8 mouse cellular contexts compared by ENCODE assay signal in genomic region chr19:5912103-5913006, GRCm38 (mm10). TPM values are rescaled to one million over a fixed set of nuclear protein-coding genes. Genes with fewer than 3 reads are reported as not detected.
A peak's percentile ranks its signal among the peaks of the same experiment; 100 is the strongest.
DNase-seq lines count a peak whose midpoint lies in the region; ATAC-seq lines count a peak whose summit lies in the region.

No protein-coding gene starts in this region.

- H3K4me3 ChIP-seq in heart, embryonic 14.5 days (ENCODE audit: control insufficient read depth in 1 of 2, insufficient read depth in 1 of 2, low read depth in 1 of 2, low read length in 2 of 2): peak overlapping the region; percentile 85 to 96
- peak overlapping the region; percentile 96 for H3K4me3 ChIP-seq in liver, embryonic 13.5 days (replicated peaks)
- H3K4me3 ChIP-seq in stomach, embryonic 16.5 days (replicated peaks; ENCODE audit: low read length): peak overlapping the region; percentile 76

- peak; percentile 99 for DNase-seq in c-Kit-negative CD71-positive TER-119-positive erythroid progenitor cells, embryonic 14.5 days (ENCODE audit: low read depth, low spot score)
- peak; percentile 98 for DNase-seq in fibroblast of lung, adult 2 months (ENCODE audit: low read depth)
- DNase-seq in kidney, postnatal 14 days: peak; percentile 100
- peak; percentile 99 for DNase-seq in liver, embryonic 13.5 days
- peak; percentile 100 for DNase-seq in neural tube, embryonic 10.5 days (ENCODE audit: extremely low spot score, low spot score)

- ATAC-seq in CD4-positive, CD25-positive, alpha-beta regulatory T cell, adult 4 months: peak; percentile 93
- ATAC-seq in heart, embryonic 14.5 days (ENCODE audit: insufficient number of reproducible peaks, insufficient read depth, low FRiP score, low read depth): peak; percentile 96
- ATAC-seq in liver, embryonic 13.5 days (ENCODE audit: low read depth): peak; percentile 96
- ATAC-seq in stomach, embryonic 16.5 days (ENCODE audit: insufficient read depth, low FRiP score): peak; percentile 97

- H3K27me3 ChIP-seq in heart, embryonic 14.5 days (ENCODE audit: control insufficient read depth, insufficient read depth, low read length): no peaks in the 10 kb centered on the region
- H3K27me3 ChIP-seq in liver, embryonic 13.5 days: no peaks in the 10 kb centered on the region
- no peaks in the 10 kb centered on the region for H3K27me3 ChIP-seq in stomach, embryonic 16.5 days (ENCODE audit: control insufficient read depth, insufficient read depth, low read length)

- peaks cover 8 to 26% of the 10 kb centered on the region in 2 experiments for H3K4me1 ChIP-seq in heart, embryonic 14.5 days (ENCODE audit: control insufficient read depth in 2 of 2, insufficient read depth in 2 of 2, low read length in 2 of 2)
- H3K4me1 ChIP-seq in liver, embryonic 13.5 days (replicated peaks): peaks cover 59% of the 10 kb centered on the region
- peaks cover 25% of the 10 kb centered on the region for H3K4me1 ChIP-seq in stomach, embryonic 16.5 days (ENCODE audit: control insufficient read depth, insufficient read depth, low read length)

- H3K9ac ChIP-seq in heart, embryonic 14.5 days (ENCODE audit: low read length): peak overlapping the region; percentile 99
- peak overlapping the region; percentile 99 for H3K9ac ChIP-seq in liver, embryonic 13.5 days
- peak overlapping the region; percentile 93 for H3K9ac ChIP-seq in stomach, embryonic 16.5 days (ENCODE audit: low read length)

- H3K36me3 ChIP-seq in heart, embryonic 14.5 days (ENCODE audit: control insufficient read depth, insufficient read depth, low read length): peaks cover 25% of the 10 kb centered on the region
- H3K36me3 ChIP-seq in liver, embryonic 13.5 days: peaks cover 33% of the 10 kb centered on the region
- peaks cover 3% of the 10 kb centered on the region; the same call in 1 of the 2 replicates for H3K36me3 ChIP-seq in stomach, embryonic 16.5 days (ENCODE audit: control insufficient read depth, insufficient read depth, low read length)

- H3K4me2 ChIP-seq in heart, embryonic 14.5 days (ENCODE audit: low read length): peak overlapping the region; percentile 90
- peak overlapping the region; percentile 89 for H3K4me2 ChIP-seq in liver, embryonic 13.5 days
- peak overlapping the region; percentile 77 for H3K4me2 ChIP-seq in stomach, embryonic 16.5 days (ENCODE audit: low read depth, low read length)

- WGBS in heart, embryonic 14.5 days: under 1% methylated on average over 59 of the region's 59 CpGs
- 1% methylated on average over 56 of the region's 59 CpGs for WGBS in liver, embryonic 13.5 days (ENCODE audit: insufficient replicate concordance)
- WGBS in stomach, embryonic 16.5 days: under 1% methylated on average over 59 of the region's 59 CpGs

- no peaks in the 10 kb centered on the region for H3K9me3 ChIP-seq in heart, embryonic 14.5 days (ENCODE audit: control insufficient read depth, low read length)
- no peaks in the 10 kb centered on the region for H3K9me3 ChIP-seq in liver, embryonic 13.5 days (replicated peaks)
- H3K9me3 ChIP-seq in stomach, embryonic 16.5 days (replicated peaks; ENCODE audit: control insufficient read depth, low read length): no peaks in the 10 kb centered on the region

- peak overlapping the region; percentile 76 to 91 for H3K27ac ChIP-seq in heart, embryonic 14.5 days (replicated peaks in 1 of 2; ENCODE audit: control insufficient read depth in 1 of 2, insufficient read depth in 1 of 2, low read depth in 2 of 2, low read length in 2 of 2)
- peak overlapping the region; percentile 92 for H3K27ac ChIP-seq in liver, embryonic 13.5 days
- peak overlapping the region; percentile 73 for H3K27ac ChIP-seq in stomach, embryonic 16.5 days (ENCODE audit: low read length)

RNA-seq across cellular contexts. Expression of gene Dpf2, which starts 0.5 kb away (rescaled TPM):
- polyA plus RNA-seq in CD4-positive, CD25-positive, alpha-beta regulatory T cell, adult 4 months (2017; shearing (Covaris generic)): 100 to 1,000 TPM; 214 to 296 TPM
- 85.8 and 86.9 TPM in 2 replicates for polyA plus RNA-seq in heart, embryonic 14.5 days (2014; fragmentation: Nextera tagmentation; extraction: Ambion mirVana)
- polyA plus RNA-seq in liver, embryonic 13.5 days (2015; fragmentation: Nextera tagmentation; extraction: Ambion mirVana): 56.7 and 60.0 TPM in 2 replicates
- polyA plus RNA-seq in stomach, embryonic 16.5 days (2015; fragmentation: Nextera tagmentation; extraction: Ambion mirVana): 117 and 127 TPM in 2 replicates

RNA-seq across cellular contexts. Expression of gene Cdc42ep2, which starts 12.3 kb away (rescaled TPM):
- polyA plus RNA-seq in CD4-positive, CD25-positive, alpha-beta regulatory T cell, adult 4 months (2017; shearing (Covaris generic)): under 1 TPM in 1 of 2 experiments, not detected in 1; 0.34 TPM
- polyA plus RNA-seq in heart, embryonic 14.5 days (2014; fragmentation: Nextera tagmentation; extraction: Ambion mirVana): 9.1 and 9.7 TPM in 2 replicates
- polyA plus RNA-seq in liver, embryonic 13.5 days (2015; fragmentation: Nextera tagmentation; extraction: Ambion mirVana): 2.7 and 3.0 TPM in 2 replicates
- 13.4 and 13.9 TPM in 2 replicates for polyA plus RNA-seq in stomach, embryonic 16.5 days (2015; fragmentation: Nextera tagmentation; extraction: Ambion mirVana)

RNA-seq across cellular contexts. Expression of gene Tigd3, which starts 18.4 kb away (rescaled TPM):
- polyA plus RNA-seq in CD4-positive, CD25-positive, alpha-beta regulatory T cell, adult 4 months (2017; shearing (Covaris generic)): under 1 TPM; 0.51 to 0.84 TPM
- 1.1 and 1.8 TPM in 2 replicates for polyA plus RNA-seq in heart, embryonic 14.5 days (2014; fragmentation: Nextera tagmentation; extraction: Ambion mirVana)
- 2.5 TPM in 2 replicates for polyA plus RNA-seq in liver, embryonic 13.5 days (2015; fragmentation: Nextera tagmentation; extraction: Ambion mirVana)
- 1.7 and 1.8 TPM in 2 replicates for polyA plus RNA-seq in stomach, embryonic 16.5 days (2015; fragmentation: Nextera tagmentation; extraction: Ambion mirVana)

RNA-seq across cellular contexts. Expression of gene Slc25a45, which starts 34.7 kb away (rescaled TPM):
- polyA plus RNA-seq in CD4-positive, CD25-positive, alpha-beta regulatory T cell, adult 4 months (2017; shearing (Covaris generic)): 10 to 100 TPM; 51.6 to 73.7 TPM
- polyA plus RNA-seq in heart, embryonic 14.5 days (2014; fragmentation: Nextera tagmentation; extraction: Ambion mirVana): 1.7 and 2.8 TPM in 2 replicates
- polyA plus RNA-seq in liver, embryonic 13.5 days (2015; fragmentation: Nextera tagmentation; extraction: Ambion mirVana): 5.7 and 6.8 TPM in 2 replicates
- 5.1 and 5.5 TPM in 2 replicates for polyA plus RNA-seq in stomach, embryonic 16.5 days (2015; fragmentation: Nextera tagmentation; extraction: Ambion mirVana)

RNA-seq across cellular contexts. Expression of gene Frmd8, which starts 37.3 kb away (rescaled TPM):
- polyA plus RNA-seq in CD4-positive, CD25-positive, alpha-beta regulatory T cell, adult 4 months (2017; shearing (Covaris generic)): 10 to 100 TPM; 62.6 to 85.3 TPM
- 18.5 and 19.2 TPM in 2 replicates for polyA plus RNA-seq in heart, embryonic 14.5 days (2014; fragmentation: Nextera tagmentation; extraction: Ambion mirVana)
- polyA plus RNA-seq in liver, embryonic 13.5 days (2015; fragmentation: Nextera tagmentation; extraction: Ambion mirVana): 13.9 and 15.8 TPM in 2 replicates
- polyA plus RNA-seq in stomach, embryonic 16.5 days (2015; fragmentation: Nextera tagmentation; extraction: Ambion mirVana): 27.4 and 29.5 TPM in 2 replicates

Comparison
In these comparisons a context has a peak if more than half of its experiments do, and no peak if none do; other contexts are left out.
1. Peak in every context shown above with its lines: DNase-seq, ATAC-seq, H3K4me3 ChIP-seq and H3K27ac ChIP-seq.